Mouse (Mus musculus): ENCODE measurements at regions not wholly inside any gene's neighbourhood (a gene's known extent, or its start where the extent isn't known, plus 50 kb on each side); places are given as distances from the start of the nearest gene placed in this dataset.

DNA sequence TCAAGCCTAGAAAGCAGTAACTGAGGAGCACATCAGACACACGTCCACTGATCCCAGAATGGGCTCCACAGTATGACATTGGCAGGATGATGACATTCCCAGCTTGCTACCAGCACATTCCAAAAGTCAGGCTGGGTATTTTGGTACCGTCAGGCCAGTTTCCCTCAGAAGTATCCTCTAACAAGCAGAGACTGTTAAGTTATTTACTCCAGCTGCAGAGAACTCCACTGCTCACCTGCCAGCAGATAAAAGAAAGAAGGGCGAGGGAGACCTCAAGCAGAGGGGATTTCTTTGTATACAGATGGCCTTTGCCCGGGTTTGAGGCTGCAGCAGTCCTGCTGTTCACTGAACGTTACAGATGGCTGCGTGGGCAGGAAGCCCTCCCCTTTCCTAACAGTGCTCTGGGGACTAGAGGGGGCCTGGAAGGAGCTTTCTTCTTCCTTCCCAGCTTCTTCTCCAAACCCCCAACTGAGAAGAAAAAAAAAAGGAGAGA is 175.2 kb upstream of the Meox2 start:
- H3K36me3 ChIP-seq (replicated peaks; ENCODE audit: control insufficient read depth, insufficient read depth, low read length), result no peaks in the 10 kb centered on the region
- peak overlapping the region; percentile 32; the same call in 1 of the 2 replicates for H3K9ac ChIP-seq (replicated peaks; ENCODE audit: low read depth, low read length)
- H3K9me3 ChIP-seq (replicated peaks; ENCODE audit: control insufficient read depth, low read length), result no peaks in the 10 kb centered on the region
- peak overlapping the region; percentile 30 for H3K4me2 ChIP-seq (ENCODE audit: low read depth, low read length)
- peaks cover 18% of the 10 kb centered on the region for H3K4me1 ChIP-seq (ENCODE audit: control insufficient read depth, insufficient read depth)
- peak; percentile 49 for DNase-seq (ENCODE audit: low spot score)
- peak overlapping the region; percentile 80 for H3K27ac ChIP-seq (ENCODE audit: low read depth)
- ATAC-seq (ENCODE audit: insufficient read depth, low read depth), result peak; percentile 83
- H3K4me3 ChIP-seq (ENCODE audit: low read depth, low read length), result 0 out of 2 replicates have a peak overlapping the region, but pooled peaks have one; percentile 4
- WGBS, result 4% methylated on average over 6 of the region's 6 CpGs
- no peak for TF ChIP-seq EP300 (IDR thresholded peaks at IDR 0.05; ENCODE audit: low read depth)
- no peak for TF ChIP-seq CTCF (IDR thresholded peaks at IDR 0.05; ENCODE audit: low read depth)
- no peaks in the 10 kb centered on the region for H3K27me3 ChIP-seq (ENCODE audit: control insufficient read depth, insufficient read depth, low read length)

- Histone ChIP-seq H3K4me3 (ENCODE audit: low read depth, low read length) (no peak overlapping the region), H3K9me3 (replicated peaks; ENCODE audit: control insufficient read depth, low read length) (no peaks in the 10 kb centered on the region), H3K36me3 (replicated peaks; ENCODE audit: control insufficient read depth, insufficient read depth, low read length) (no peaks in the 10 kb centered on the region), H3K27me3 (ENCODE audit: control insufficient read depth, insufficient read depth, low read length) (no peaks in the 10 kb centered on the region), H3K27ac (ENCODE audit: low read depth) (no peak overlapping the region), H3K4me2 (ENCODE audit: low read depth, low read length) (no peak overlapping the region), H3K4me1 (ENCODE audit: control insufficient read depth, insufficient read depth) (peaks cover 10% of the 10 kb centered on the region; the same call in 1 of the 2 replicates), H3K9ac (replicated peaks; ENCODE audit: low read depth, low read length) (no peak overlapping the region)
- ATAC-seq (ENCODE audit: insufficient read depth, low read depth), result no peak
- TF ChIP-seq CTCF (IDR thresholded peaks at IDR 0.05; ENCODE audit: low read depth) (no peak), EP300 (IDR thresholded peaks at IDR 0.05; ENCODE audit: low read depth) (no peak)
- WGBS, result 81% methylated on average over 1 of the region's 1 CpGs
- no peak for DNase-seq (ENCODE audit: low spot score)
These were observed 164.4 kb upstream of the Meox2 start for GRCm38 (mm10) chr12:36943903-36944302.

DNA sequence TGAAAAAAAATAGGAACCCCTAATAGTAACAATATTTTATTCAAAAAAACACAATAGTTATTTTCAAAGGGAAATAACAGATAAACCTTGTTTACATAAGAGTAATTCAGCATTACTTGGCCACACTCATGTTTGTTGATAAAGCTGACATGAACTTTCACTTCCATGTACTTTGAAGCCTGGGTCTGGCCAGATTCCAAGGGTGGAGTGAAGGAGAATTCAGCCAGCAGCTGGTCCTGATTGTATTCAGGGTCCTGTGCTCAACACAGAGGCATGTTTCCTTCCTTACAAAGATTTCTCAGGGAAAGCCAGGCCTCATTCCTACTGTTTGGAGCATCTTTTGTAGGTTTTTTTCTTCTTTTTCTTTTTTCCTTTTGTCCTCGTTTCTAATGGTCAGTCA is 162.4 kb upstream of the Meox2 start:
- no peak overlapping the region for H3K4me2 ChIP-seq (ENCODE audit: low read depth, low read length)
- DNase-seq (ENCODE audit: low spot score), result peak; percentile 86
- H3K9me3 ChIP-seq (replicated peaks; ENCODE audit: control insufficient read depth, low read length), result no peaks in the 10 kb centered on the region
- WGBS, result 17% methylated on average over 1 of the region's 1 CpGs
- no peaks in the 10 kb centered on the region for H3K36me3 ChIP-seq (replicated peaks; ENCODE audit: control insufficient read depth, insufficient read depth, low read length)
- no peaks in the 10 kb centered on the region for H3K27me3 ChIP-seq (ENCODE audit: control insufficient read depth, insufficient read depth, low read length)
- H3K9ac ChIP-seq (replicated peaks; ENCODE audit: low read depth, low read length), result no peak overlapping the region
- H3K4me3 ChIP-seq (ENCODE audit: low read depth, low read length), result no peak overlapping the region
- ATAC-seq (ENCODE audit: insufficient read depth, low read depth), result peak; percentile 77
- peaks cover 10% of the 10 kb centered on the region; the same call in 1 of the 2 replicates for H3K4me1 ChIP-seq (ENCODE audit: control insufficient read depth, insufficient read depth)
- TF ChIP-seq CTCF (IDR thresholded peaks at IDR 0.05; ENCODE audit: low read depth) (no peak), EP300 (IDR thresholded peaks at IDR 0.05; ENCODE audit: low read depth) (peak; percentile 54)
- peak overlapping the region; percentile 59 for H3K27ac ChIP-seq (ENCODE audit: low read depth)

DNA sequence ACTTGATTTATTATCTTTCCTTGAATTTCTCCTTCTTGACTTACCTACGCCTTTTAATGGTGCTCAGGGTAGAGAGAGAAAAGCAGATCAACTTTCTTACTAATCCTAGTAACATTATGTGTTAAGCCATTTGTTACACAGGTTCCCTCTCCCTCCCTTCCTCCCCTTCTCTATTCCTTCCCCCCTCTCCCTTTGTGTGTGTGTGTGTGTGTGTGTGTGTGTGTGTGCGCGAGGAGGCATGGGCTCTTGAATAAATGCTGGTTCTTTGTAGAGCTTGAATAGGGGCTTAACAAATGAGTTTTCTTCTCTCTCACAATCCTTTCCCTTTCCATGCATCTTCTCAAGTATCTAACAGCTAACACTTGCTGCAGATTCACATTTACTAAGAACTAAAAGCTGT is 160.4 kb upstream of the Meox2 start:
- H3K4me3 ChIP-seq (ENCODE audit: low read depth, low read length), result no peak overlapping the region
- 94% methylated on average over 3 of the region's 3 CpGs for WGBS
- H3K4me1 ChIP-seq (ENCODE audit: control insufficient read depth, insufficient read depth), result peaks cover 10% of the 10 kb centered on the region; the same call in 1 of the 2 replicates
- H3K36me3 ChIP-seq (replicated peaks; ENCODE audit: control insufficient read depth, insufficient read depth, low read length), result no peaks in the 10 kb centered on the region
- no peak overlapping the region for H3K27ac ChIP-seq (ENCODE audit: low read depth)
- no peaks in the 10 kb centered on the region for H3K27me3 ChIP-seq (ENCODE audit: control insufficient read depth, insufficient read depth, low read length)
- no peak for TF ChIP-seq CTCF (IDR thresholded peaks at IDR 0.05; ENCODE audit: low read depth)
- TF ChIP-seq EP300 (IDR thresholded peaks at IDR 0.05; ENCODE audit: low read depth), result no peak
- no peaks in the 10 kb centered on the region for H3K9me3 ChIP-seq (replicated peaks; ENCODE audit: control insufficient read depth, low read length)
- H3K9ac ChIP-seq (replicated peaks; ENCODE audit: low read depth, low read length), result no peak overlapping the region
- no peak overlapping the region for H3K4me2 ChIP-seq (ENCODE audit: low read depth, low read length)
- DNase-seq (ENCODE audit: low spot score) (no peak), ATAC-seq (ENCODE audit: insufficient read depth, low read depth) (no peak)

DNA sequence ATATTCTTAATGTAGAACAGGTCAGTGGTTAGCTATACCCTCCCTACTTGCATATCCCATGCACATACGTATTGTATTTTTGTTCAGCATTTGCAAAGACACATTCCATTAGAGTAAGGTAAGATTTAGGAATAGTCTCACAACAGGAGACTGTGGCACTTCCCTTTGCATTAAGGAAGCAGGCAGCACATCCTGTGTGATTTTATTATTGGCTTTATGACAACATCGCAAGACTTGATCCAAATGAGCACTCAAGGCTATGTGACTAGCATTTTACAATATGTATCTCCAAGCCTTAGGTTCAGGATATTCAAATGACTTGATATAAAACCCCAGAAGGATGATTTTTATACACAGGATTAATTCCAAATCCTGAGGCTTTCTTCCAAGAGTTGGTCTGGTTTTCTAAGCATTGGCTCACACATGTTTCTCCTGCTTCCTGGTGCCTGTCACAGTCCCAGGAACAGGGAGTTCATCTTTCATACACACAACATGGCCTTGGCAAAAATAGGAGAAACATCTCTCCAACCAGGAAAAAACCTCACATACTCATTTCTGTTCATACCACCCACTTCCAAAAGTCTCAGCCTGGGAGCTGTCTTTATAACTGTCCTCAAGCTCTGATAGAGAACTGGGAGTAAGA is 159.1 kb upstream of the Meox2 start:
- H3K27ac ChIP-seq (ENCODE audit: low read depth), result peak overlapping the region; percentile 32
- no peak for DNase-seq (ENCODE audit: low spot score)
- H3K36me3 ChIP-seq (replicated peaks; ENCODE audit: control insufficient read depth, insufficient read depth, low read length), result no peaks in the 10 kb centered on the region
- H3K4me3 ChIP-seq (ENCODE audit: low read depth, low read length), result no peak overlapping the region
- no peak for TF ChIP-seq CTCF (IDR thresholded peaks at IDR 0.05; ENCODE audit: low read depth)
- peak; percentile 65; the same call in 1 of the 2 replicates for TF ChIP-seq EP300 (IDR thresholded peaks at IDR 0.05; ENCODE audit: low read depth)
- peak; percentile 44; the same call in 1 of the 2 replicates for ATAC-seq (ENCODE audit: insufficient read depth, low read depth)
- H3K4me1 ChIP-seq (ENCODE audit: control insufficient read depth, insufficient read depth), result peaks cover 10% of the 10 kb centered on the region; the same call in 1 of the 2 replicates
- H3K9me3 ChIP-seq (replicated peaks; ENCODE audit: control insufficient read depth, low read length), result no peaks in the 10 kb centered on the region
- no peak overlapping the region for H3K9ac ChIP-seq (replicated peaks; ENCODE audit: low read depth, low read length)
- H3K27me3 ChIP-seq (ENCODE audit: control insufficient read depth, insufficient read depth, low read length), result no peaks in the 10 kb centered on the region
- 54% methylated on average over 2 of the region's 2 CpGs for WGBS
- H3K4me2 ChIP-seq (ENCODE audit: low read depth, low read length), result no peak overlapping the region
